Mouse (Mus musculus): ENCODE data around the gene Hes1. TPM values are rescaled to one million over a fixed set of nuclear protein-coding genes. Genes with fewer than 3 reads are reported as not detected.

The Hes1 gene
- total and polyA plus RNA-seq, 2 experiments from 2014 or later: 19.3 to 24.9 TPM

DNA sequence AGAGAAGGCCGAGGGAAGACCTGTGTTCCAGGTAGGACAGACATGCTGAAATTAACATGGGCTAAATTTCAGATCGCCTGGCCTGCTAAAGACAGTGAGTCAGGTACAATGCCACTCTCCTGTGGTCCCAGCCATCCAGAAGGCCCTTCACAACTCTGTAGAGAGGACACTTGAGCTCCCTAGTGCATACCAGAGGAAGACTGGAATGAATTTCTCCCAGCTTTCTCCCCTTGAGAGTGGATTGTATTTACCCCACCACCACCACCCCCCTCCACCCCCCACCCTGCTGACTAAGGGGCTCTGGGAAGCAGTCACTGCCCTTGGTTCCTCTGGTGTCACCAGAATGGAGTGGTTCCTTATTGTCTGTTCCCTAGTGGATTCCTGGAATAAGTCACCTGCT lies 24.3 kb upstream of the Hes1 start:
- DNase-seq (ENCODE audit: low spot score) (no peak), ATAC-seq (ENCODE audit: insufficient read depth, low read depth) (no peak)
- H3K27ac ChIP-seq (ENCODE audit: low read depth): no peak overlapping the region

GRCm38 (mm10) chr16:30042859-30043258 lies 21.3 kb upstream of the Hes1 start:
- Histone ChIP-seq H3K4me1 (ENCODE audit: control insufficient read depth, insufficient read depth) (no peaks in the 10 kb centered on the region), H3K36me3 (replicated peaks; ENCODE audit: control insufficient read depth, insufficient read depth, low read length) (no peaks in the 10 kb centered on the region), H3K27me3 (ENCODE audit: control insufficient read depth, insufficient read depth, low read length) (no peaks in the 10 kb centered on the region), H3K27ac (ENCODE audit: low read depth) (no peak overlapping the region), H3K9ac (replicated peaks; ENCODE audit: low read depth, low read length) (no peak overlapping the region), H3K9me3 (replicated peaks; ENCODE audit: control insufficient read depth, low read length) (no peaks in the 10 kb centered on the region), H3K4me2 (ENCODE audit: low read depth, low read length) (no peak overlapping the region), H3K4me3 (ENCODE audit: low read depth, low read length) (no peak overlapping the region)
- ATAC-seq (ENCODE audit: insufficient read depth, low read depth) (no peak), DNase-seq (ENCODE audit: low spot score) (no peak)
- 73% methylated on average over 4 of the region's 4 CpGs for WGBS
- TF ChIP-seq CTCF (IDR thresholded peaks at IDR 0.05; ENCODE audit: low read depth) (no peak), EP300 (IDR thresholded peaks at IDR 0.05; ENCODE audit: low read depth) (no peak)

More for the DNA sequence above, 24.3 kb upstream of the Hes1 start:
- H3K4me2 ChIP-seq (ENCODE audit: low read depth, low read length): no peak overlapping the region
- peaks cover under 1% of the 10 kb centered on the region; the same call in 1 of the 2 replicates for H3K4me1 ChIP-seq (ENCODE audit: control insufficient read depth, insufficient read depth)
- H3K36me3 ChIP-seq (replicated peaks; ENCODE audit: control insufficient read depth, insufficient read depth, low read length): no peaks in the 10 kb centered on the region
- no peaks in the 10 kb centered on the region for H3K27me3 ChIP-seq (ENCODE audit: control insufficient read depth, insufficient read depth, low read length)
- 78% methylated on average over 2 of the region's 2 CpGs for WGBS
- no peaks in the 10 kb centered on the region for H3K9me3 ChIP-seq (replicated peaks; ENCODE audit: control insufficient read depth, low read length)
- TF ChIP-seq CTCF (IDR thresholded peaks at IDR 0.05; ENCODE audit: low read depth): no peak
- TF ChIP-seq EP300 (IDR thresholded peaks at IDR 0.05; ENCODE audit: low read depth): no peak
- H3K4me3 ChIP-seq (ENCODE audit: low read depth, low read length): no peak overlapping the region
- no peak overlapping the region for H3K9ac ChIP-seq (replicated peaks; ENCODE audit: low read depth, low read length)

DNA sequence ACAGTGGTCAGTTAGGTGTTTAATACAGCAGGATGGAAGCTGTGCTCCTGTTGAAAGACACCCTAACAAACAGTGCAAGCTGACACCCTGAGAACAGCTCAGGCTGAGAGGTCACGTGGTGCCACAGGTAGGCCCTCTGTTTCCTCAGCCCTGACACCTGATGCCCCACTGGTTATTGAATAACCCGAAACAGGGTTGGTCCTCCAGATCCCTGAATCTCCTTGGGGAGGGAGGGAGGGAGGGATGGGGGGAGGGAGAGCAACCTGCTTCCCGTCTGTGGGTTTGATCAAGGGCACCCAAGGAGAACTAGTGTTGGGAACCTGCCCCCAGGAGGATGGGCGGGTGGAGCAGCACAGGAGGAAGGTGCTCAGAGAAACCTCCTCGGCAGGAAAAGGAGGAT lies 18.6 kb upstream of the Hes1 start:
- TF ChIP-seq EP300 (IDR thresholded peaks at IDR 0.05; ENCODE audit: low read depth): no peak
- TF ChIP-seq CTCF (IDR thresholded peaks at IDR 0.05; ENCODE audit: low read depth): no peak
- ATAC-seq (ENCODE audit: insufficient read depth, low read depth) (no peak), DNase-seq (ENCODE audit: low spot score) (no peak)
- H3K4me2 ChIP-seq (ENCODE audit: low read depth, low read length): no peak overlapping the region
- H3K4me3 ChIP-seq (ENCODE audit: low read depth, low read length): no peak overlapping the region
- H3K27ac ChIP-seq (ENCODE audit: low read depth): no peak overlapping the region
- no peaks in the 10 kb centered on the region for H3K36me3 ChIP-seq (replicated peaks; ENCODE audit: control insufficient read depth, insufficient read depth, low read length)
- no peaks in the 10 kb centered on the region for H3K9me3 ChIP-seq (replicated peaks; ENCODE audit: control insufficient read depth, low read length)
- H3K9ac ChIP-seq (replicated peaks; ENCODE audit: low read depth, low read length): no peak overlapping the region
- no peaks in the 10 kb centered on the region for H3K27me3 ChIP-seq (ENCODE audit: control insufficient read depth, insufficient read depth, low read length)
- 66% methylated on average over 5 of the region's 5 CpGs for WGBS
- H3K4me1 ChIP-seq (ENCODE audit: control insufficient read depth, insufficient read depth): no peaks in the 10 kb centered on the region

DNA sequence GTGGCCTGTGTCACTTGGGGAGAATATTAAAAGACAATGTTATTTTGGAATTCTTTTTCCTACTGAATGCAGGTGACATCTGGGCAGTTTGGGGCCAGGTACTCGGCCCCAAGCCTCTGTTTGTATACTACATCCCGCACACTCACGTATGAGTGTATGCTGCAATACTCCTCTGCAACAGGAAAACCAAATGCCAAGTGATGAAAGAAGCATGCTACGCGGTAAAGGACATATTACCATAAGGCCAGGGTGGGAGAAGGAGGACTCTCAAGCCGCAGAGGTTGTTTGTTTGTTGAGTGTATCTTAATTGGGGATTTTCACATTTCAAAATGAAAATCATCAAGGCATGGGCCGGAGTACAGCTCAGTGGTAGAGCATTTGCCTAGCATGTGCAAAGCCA lies 17.2 kb upstream of the Hes1 start:
- ATAC-seq (ENCODE audit: insufficient read depth, low read depth): no peak
- 87% methylated on average over 7 of the region's 7 CpGs for WGBS

DNA sequence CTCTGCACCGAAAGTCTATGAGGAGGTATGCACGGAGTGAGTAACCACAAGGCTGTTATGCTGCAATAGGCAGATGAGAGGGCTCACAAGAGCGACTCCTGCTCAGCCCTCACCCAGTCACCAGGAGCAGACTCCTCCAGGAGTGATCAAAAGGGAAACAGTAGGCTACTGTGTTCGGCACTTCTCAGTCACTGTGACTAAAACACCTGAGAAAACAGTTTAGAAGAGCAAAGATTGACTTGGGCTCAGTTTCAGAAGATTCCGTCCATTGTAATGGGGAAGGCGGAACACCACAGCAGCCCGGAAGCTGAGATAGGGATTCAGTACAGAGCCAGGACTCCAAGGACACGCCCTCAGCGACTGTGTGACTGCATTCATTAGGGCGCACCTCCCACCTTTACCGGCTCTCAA lies 16.8 kb upstream of the Hes1 start:
- TF ChIP-seq EP300 (IDR thresholded peaks at IDR 0.05; ENCODE audit: low read depth) (no peak), CTCF (IDR thresholded peaks at IDR 0.05; ENCODE audit: low read depth) (no peak)
- Histone ChIP-seq H3K36me3 (replicated peaks; ENCODE audit: control insufficient read depth, insufficient read depth, low read length) (no peaks in the 10 kb centered on the region), H3K4me3 (ENCODE audit: low read depth, low read length) (no peak overlapping the region), H3K4me2 (ENCODE audit: low read depth, low read length) (peak overlapping the region; percentile 6; the same call in 1 of the 2 replicates), H3K27ac (ENCODE audit: low read depth) (no peak overlapping the region), H3K4me1 (ENCODE audit: control insufficient read depth, insufficient read depth) (no peaks in the 10 kb centered on the region), H3K9me3 (replicated peaks; ENCODE audit: control insufficient read depth, low read length) (no peaks in the 10 kb centered on the region), H3K27me3 (ENCODE audit: control insufficient read depth, insufficient read depth, low read length) (no peaks in the 10 kb centered on the region), H3K9ac (replicated peaks; ENCODE audit: low read depth, low read length) (no peak overlapping the region)
- ATAC-seq (ENCODE audit: insufficient read depth, low read depth) (no peak), DNase-seq (ENCODE audit: low spot score) (no peak)
- WGBS: 36% methylated on average over 11 of the region's 11 CpGs

More for the DNA sequence above, 17.2 kb upstream of the Hes1 start:
- Histone ChIP-seq H3K27ac (ENCODE audit: low read depth) (no peak overlapping the region), H3K9me3 (replicated peaks; ENCODE audit: control insufficient read depth, low read length) (no peaks in the 10 kb centered on the region), H3K27me3 (ENCODE audit: control insufficient read depth, insufficient read depth, low read length) (no peaks in the 10 kb centered on the region), H3K4me3 (ENCODE audit: low read depth, low read length) (no peak overlapping the region), H3K36me3 (replicated peaks; ENCODE audit: control insufficient read depth, insufficient read depth, low read length) (no peaks in the 10 kb centered on the region), H3K4me2 (ENCODE audit: low read depth, low read length) (no peak overlapping the region), H3K4me1 (ENCODE audit: control insufficient read depth, insufficient read depth) (no peaks in the 10 kb centered on the region), H3K9ac (replicated peaks; ENCODE audit: low read depth, low read length) (no peak overlapping the region)
- TF ChIP-seq EP300 (IDR thresholded peaks at IDR 0.05; ENCODE audit: low read depth) (no peak), CTCF (IDR thresholded peaks at IDR 0.05; ENCODE audit: low read depth) (no peak)
- DNase-seq (ENCODE audit: low spot score): no peak

- no peak for TF ChIP-seq EP300 (IDR thresholded peaks at IDR 0.05; ENCODE audit: low read depth)
- TF ChIP-seq CTCF (IDR thresholded peaks at IDR 0.05; ENCODE audit: low read depth): no peak
- no peaks in the 10 kb centered on the region for H3K36me3 ChIP-seq (replicated peaks; ENCODE audit: control insufficient read depth, insufficient read depth, low read length)
- DNase-seq (ENCODE audit: low spot score): no peak
- H3K4me3 ChIP-seq (ENCODE audit: low read depth, low read length): no peak overlapping the region
- H3K9ac ChIP-seq (replicated peaks; ENCODE audit: low read depth, low read length): no peak overlapping the region
- ATAC-seq (ENCODE audit: insufficient read depth, low read depth): no peak
- no peaks in the 10 kb centered on the region for H3K27me3 ChIP-seq (ENCODE audit: control insufficient read depth, insufficient read depth, low read length)
- H3K4me1 ChIP-seq (ENCODE audit: control insufficient read depth, insufficient read depth): no peaks in the 10 kb centered on the region
- no peaks in the 10 kb centered on the region for H3K9me3 ChIP-seq (replicated peaks; ENCODE audit: control insufficient read depth, low read length)
- no peak overlapping the region for H3K27ac ChIP-seq (ENCODE audit: low read depth)
- 58% methylated on average over 10 of the region's 10 CpGs for WGBS
- H3K4me2 ChIP-seq (ENCODE audit: low read depth, low read length): no peak overlapping the region
These were observed 13.3 kb upstream of the Hes1 start for GRCm38 (mm10) chr16:30050767-30051490.

Data from heart, postnatal 0 days (tissue).